Mouse (Mus musculus) MEL (cell line): Measurements from ENCODE around the gene Zic2. TPM values are rescaled to one million over a fixed set of nuclear protein-coding genes. Genes with fewer than 3 reads are reported as not detected.

Experiments
- DNase-seq: peaks from one replicate; pipeline ENCODE4 v3.0.0; 2011; ENCODE audit warnings: low read depth, low spot score
- H3K27ac ChIP-seq: 2 replicates; pipeline ENCODE4 v1.5.1; 2012; ENCODE audit warnings: low read depth, mild to moderate bottlenecking, control low read depth, low read length, moderate library complexity; ENCODE audit not compliant: control insufficient read depth
- H3K27me3 ChIP-seq, 2 experiments: fragments of 150-350 bp in 1 of 2; sonication (generic) in 1 of 2; 2 replicates each; pipeline ENCODE4 v1.6.1; 2012; ENCODE audit warnings: low read length in 2 of 2, mild to moderate bottlenecking in 2 of 2, improper control_type of control experiment in 1 of 2, moderate library complexity in 1 of 2; ENCODE audit not compliant: insufficient read depth in 2 of 2, control insufficient read depth in 1 of 2
- H3K36me3 ChIP-seq, 2 experiments: 2 replicates each; pipeline ENCODE4 v1.6.1; 2012 to 2014; ENCODE audit warnings: low read length in 2 of 2, improper control_type of control experiment in 1 of 2, inconsistent platforms in 1 of 2, mild to moderate bottlenecking in 1 of 2; ENCODE audit not compliant: insufficient read depth in 2 of 2, control insufficient read depth in 1 of 2
- H3K4me1 ChIP-seq, 2 experiments: fragments of 150-350 bp in 1 of 2; sonication (generic) in 1 of 2; 2 replicates each; pipeline ENCODE4 v1.6.1; 2012; ENCODE audit warnings: low read length in 2 of 2, improper control_type of control experiment in 1 of 2, mild to moderate bottlenecking in 1 of 2; ENCODE audit not compliant: insufficient read depth in 2 of 2, control insufficient read depth in 1 of 2
- H3K4me3 ChIP-seq, 2 experiments: fragments of 150-350 bp in 1 of 2; sonication (generic) in 1 of 2; 2 replicates each; pipeline ENCODE4 v1.5.1; 2012; ENCODE audit warnings: low read depth in 2 of 2, low read length in 2 of 2, mild to moderate bottlenecking in 2 of 2, moderate library complexity in 2 of 2, control low read depth in 1 of 2, improper control_type of control experiment in 1 of 2; ENCODE audit not compliant: control insufficient read depth in 1 of 2, insufficient read depth in 1 of 2
- H3K79me2 ChIP-seq: 2 replicates; pipeline ENCODE4 v1.6.1; 2012; ENCODE audit warnings: mild to moderate bottlenecking, low read length, moderate library complexity; ENCODE audit not compliant: control insufficient read depth, poor library complexity, insufficient read depth
- H3K9ac ChIP-seq: 2 replicates; pipeline ENCODE4 v1.6.1; 2012; ENCODE audit warnings: low read depth, mild to moderate bottlenecking, control low read depth, low read length, moderate library complexity; ENCODE audit not compliant: control insufficient read depth, poor library complexity, severe bottlenecking
- H3K9me3 ChIP-seq: fragments of 150-350 bp; sonication (generic); replicated peaks from 2 replicates; pipeline ENCODE4 v1.6.1; 2012; ENCODE audit warnings: mild to moderate bottlenecking, low read length, improper control_type of control experiment, moderate library complexity; ENCODE audit not compliant: insufficient read depth
- ETS1 ChIP-seq: IDR thresholded peaks from 2 replicates; pipeline ENCODE4 v1.6.1; 2012; ENCODE audit warnings: low read depth, mild to moderate bottlenecking, inconsistent platforms, low read length, improper control_type of control experiment, moderate library complexity
- JUND ChIP-seq: IDR thresholded peaks from 2 replicates; pipeline ENCODE4 v1.6.1; 2011; ENCODE audit warnings: low read depth, mild to moderate bottlenecking, improper control_type of control experiment, low read length
- MAFK ChIP-seq: IDR thresholded peaks from 2 replicates; pipeline ENCODE4 v1.6.1; 2011; ENCODE audit warnings: low read depth, mild to moderate bottlenecking, low read length, improper control_type of control experiment, borderline replicate concordance
- POLR2AphosphoS2 ChIP-seq: IDR thresholded peaks from 2 replicates; pipeline ENCODE4 v1.6.1; 2011; ENCODE audit warnings: low read length, improper control_type of control experiment
- SMC3 ChIP-seq: IDR thresholded peaks from 2 replicates; pipeline ENCODE4 v1.6.1; 2011; ENCODE audit warnings: low read depth, low read length, improper control_type of control experiment
- TBP ChIP-seq: IDR thresholded peaks from 2 replicates; pipeline ENCODE4 v1.8.0; 2011; ENCODE audit warnings: low read depth, low read length, improper control_type of control experiment
- polyA plus RNA-seq, 2 experiments: library from polyadenylated mRNA; stranded (reverse) in 1 of 2; unstranded in 1 of 2; fragments of >175 nt in 1 of 2; fragments of >200 nt in 1 of 2; gene quantifications; 2 replicates each; pipeline versions ENCODE4 v1.2.1 to v1.2.4; 2012; ENCODE audit warnings: low replicate concordance in 2 of 2, low read depth in 1 of 2; ENCODE audit not compliant: insufficient read length in 2 of 2, insufficient read depth in 1 of 2, missing spikeins in 1 of 2
- total RNA-seq: library from RNA; depleted of rRNA; stranded (reverse); fragments of 300-350 nt; gene quantifications from 2 replicates; pipeline ENCODE4 v1.2.3, GENCODE M21; 2012; rRNA removed

Zic2 gene
- total and polyA plus RNA-seq, 3 experiments, result 1.1 TPM; not detected in 2

GRCm38 (mm10) chr14:122528475-122528874 lies 53.2 kb downstream of the Zic2 start:
- Histone ChIP-seq H3K36me3 (peaks cover 0 to 2% of the 10 kb centered on the region in 2 experiments; a peak in 1 of 4 replicates), H3K27ac (no peak overlapping the region), H3K79me2 (no peaks in the 10 kb centered on the region), H3K9me3 (no peaks in the 10 kb centered on the region), H3K4me3 (no peak overlapping the region), H3K4me1 (no peaks in the 10 kb centered on the region), H3K9ac (no peak overlapping the region), H3K27me3 (no peaks in the 10 kb centered on the region)
- peak; percentile 55 for DNase-seq
- TF ChIP-seq SMC3 (no peak), JUND (no peak), POLR2AphosphoS2 (no peak), ETS1 (no peak), TBP (peak; percentile 57; the same call in 1 of the 2 replicates), MAFK (peak; percentile 38; the same call in 1 of the 2 replicates)
- TF ChIP-seq, all 39 proteins: peak for 2

Other genes starting within 250 kb of the Zic2 start
- gene Gm5089, start 24.3 kb upstream of the Zic2 start, total RNA-seq, result not detected in 2 replicates
- gene Gm5089, start 24.3 kb upstream of the Zic2 start, polyA plus RNA-seq, result not detected
- gene Zic5, start 9.8 kb upstream of the Zic2 start, total RNA-seq, result 9.9 and 10.4 TPM in 2 replicates
- gene Zic5, start 9.8 kb upstream of the Zic2 start, polyA plus RNA-seq, result 10 to 100 TPM; 23.6 to 50.6 TPM
- not detected in 2 replicates for gene Gm10837, start 15.2 kb downstream of the Zic2 start, total RNA-seq
- gene Gm10837, start 15.2 kb downstream of the Zic2 start, polyA plus RNA-seq, result not detected
- 22.7 and 24.9 TPM in 2 replicates for gene Pcca, start 58.9 kb downstream of the Zic2 start, total RNA-seq
- 10 to 100 TPM in 1 of 2 experiments, not detected in 1; 21.2 TPM for gene Pcca, start 58.9 kb downstream of the Zic2 start, polyA plus RNA-seq